Mouse (Mus musculus) brain, embryonic 14.5 days (tissue): ENCODE measurements around the gene Adamtsl4.
A peak's percentile ranks its signal among the peaks of the same experiment; 100 is the strongest.

Experiments used
- CTCF ChIP-seq: fragments of 200-500 bp; IDR thresholded peaks from 2 replicates; pipeline ENCODE4 v1.5.1; 2012; ENCODE audit warnings: inconsistent platforms, mild to moderate bottlenecking, moderate library complexity, borderline replicate concordance; ENCODE audit not compliant: insufficient read depth, insufficient read length; ENCODE audit errors: extremely low read depth
- POLR2A ChIP-seq: fragments of 200-500 bp; IDR thresholded peaks from 2 replicates; pipeline ENCODE4 v1.6.1; 2012; ENCODE audit warnings: mild to moderate bottlenecking, inconsistent platforms, borderline replicate concordance; ENCODE audit not compliant: poor library complexity, insufficient read depth, insufficient read length, severe bottlenecking; ENCODE audit errors: extremely low read depth

GRCm38 (mm10) chr3:95676745-95677419 is 10.8 kb downstream of the Adamtsl4 start:
- TF ChIP-seq POLR2A, result no peak
- peak; percentile 71 for TF ChIP-seq CTCF
